Mouse (Mus musculus) adrenal gland, adult (tissue): ENCODE data around the gene Spata17.

Source experiments
- DNase-seq, 2 experiments: peaks; one replicate each; pipeline ENCODE4 v3.0.0; 2022 to 2023; ENCODE audit warnings: low spot score in 1 of 2; ENCODE audit not compliant: inconsistent age in 2 of 2

Spata17 gene

GRCm38 (mm10) chr1:187215181-187216116 lies at the start of gene Spata17, which contains the start of gene Gpatch2:
Gene Spata17 (minus strand): TSS chr1:187215465.
Gene Gpatch2 (plus strand): TSS chr1:187215508.
- peak; percentile 85 to 96 for DNase-seq

GRCm38 (mm10) chr1:187258756-187259155 lies 43.5 kb upstream of the Spata17 start:
- DNase-seq, result no peak

- no peak for DNase-seq
Observed at GRCm38 (mm10) chr1:187250741-187251262, 35.5 kb upstream of the Spata17 start.

- DNase-seq, result peak in 1 of 2 experiments; percentile 50
Observed at GRCm38 (mm10) chr1:187244734-187245133, 29.5 kb upstream of the Spata17 start.

GRCm38 (mm10) chr1:187241329-187241728 lies 26.1 kb upstream of the Spata17 start:
- no peak for DNase-seq

- no peak for DNase-seq
Observed at GRCm38 (mm10) chr1:187240304-187240703, 25.0 kb upstream of the Spata17 start.

- no peak for DNase-seq
Observed at GRCm38 (mm10) chr1:187238061-187238460, 22.8 kb upstream of the Spata17 start.

GRCm38 (mm10) chr1:187236296-187236695 lies 21.0 kb upstream of the Spata17 start:
- peak; percentile 19 to 45 for DNase-seq

GRCm38 (mm10) chr1:187235161-187235560 lies 19.9 kb upstream of the Spata17 start:
- no peak for DNase-seq

GRCm38 (mm10) chr1:187232996-187233615 lies 17.8 kb upstream of the Spata17 start:
- no peak for DNase-seq

- no peak for DNase-seq
Observed at GRCm38 (mm10) chr1:187232196-187232955, 17.1 kb upstream of the Spata17 start.

- DNase-seq, result no peak
Observed at GRCm38 (mm10) chr1:187230255-187230654, 15.0 kb upstream of the Spata17 start.

GRCm38 (mm10) chr1:187228414-187229146 lies 13.3 kb upstream of the Spata17 start:
- DNase-seq, result peak in 1 of 2 experiments; percentile 58

GRCm38 (mm10) chr1:187226328-187227025 lies 11.2 kb upstream of the Spata17 start:
- no peak for DNase-seq

GRCm38 (mm10) chr1:187220756-187221155 lies 5.5 kb upstream of the Spata17 start:
- DNase-seq, result no peak

- no peak for DNase-seq
Observed at GRCm38 (mm10) chr1:187216620-187217410, 1.6 kb upstream of the Spata17 start.

GRCm38 (mm10) chr1:187210736-187211135 lies 4.5 kb downstream of the Spata17 start:
- DNase-seq, result no peak

GRCm38 (mm10) chr1:187209496-187209895 lies 5.8 kb downstream of the Spata17 start:
- peak in 1 of 2 experiments; percentile 19 for DNase-seq

- no peak for DNase-seq
Observed at GRCm38 (mm10) chr1:187205506-187205905, 9.8 kb downstream of the Spata17 start.
